Mouse (Mus musculus) brain, embryonic 14.5 days (tissue): ENCODE results near the gene Wdr5.

ENCODE experiments used
- CTCF ChIP-seq: fragments of 200-500 bp; IDR thresholded peaks from 2 replicates; pipeline ENCODE4 v1.5.1; 2012; ENCODE audit warnings: inconsistent platforms, mild to moderate bottlenecking, moderate library complexity, borderline replicate concordance; ENCODE audit not compliant: insufficient read depth, insufficient read length; ENCODE audit errors: extremely low read depth
- POLR2A ChIP-seq: fragments of 200-500 bp; IDR thresholded peaks from 2 replicates; pipeline ENCODE4 v1.6.1; 2012; ENCODE audit warnings: mild to moderate bottlenecking, inconsistent platforms, borderline replicate concordance; ENCODE audit not compliant: poor library complexity, insufficient read depth, insufficient read length, severe bottlenecking; ENCODE audit errors: extremely low read depth

DNA sequence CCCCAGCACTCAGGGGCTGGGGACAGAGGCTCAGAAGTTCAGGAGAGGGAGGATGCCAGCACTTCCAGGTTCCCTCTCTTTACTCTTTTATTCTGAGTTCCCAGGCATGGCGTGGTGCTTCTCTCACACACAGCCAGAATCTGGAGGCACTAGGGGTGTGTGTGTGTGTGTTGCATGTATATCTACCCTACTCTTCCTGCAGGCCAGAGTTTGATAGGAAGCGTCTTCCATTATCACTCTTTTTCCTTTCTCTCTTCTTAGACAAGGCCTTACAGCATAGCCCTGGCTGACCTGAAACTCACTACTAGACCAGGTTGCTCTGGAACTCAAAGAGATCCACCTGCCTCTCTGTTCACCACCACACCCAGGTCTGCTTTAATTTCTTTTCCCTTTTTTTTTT, 24.0 kb upstream of the Wdr5 start:
- TF ChIP-seq CTCF (no peak), POLR2A (no peak)
